Mouse (Mus musculus) liver, postnatal 0 days (tissue): ENCODE results near the gene Mcts1. TPM values are rescaled to one million over a fixed set of nuclear protein-coding genes. Genes with fewer than 3 reads are reported as not detected.

Source experiments
- ATAC-seq: fragments of 200-750 bp; cut with Nextera tagmentation; 2 replicates; pipeline ENCODE4 v1.8.0; 2017; ENCODE audit warnings: mild to moderate bottlenecking, moderate library complexity
- DNase-seq: peaks from one replicate; pipeline ENCODE4 v3.0.0-alpha.2; 2016
- H3K27ac ChIP-seq: fragments of 300-500 bp; sonication (generic); 2 replicates; pipeline ENCODE4 v1.5.1; 2014; ENCODE audit warnings: antibody characterized with exemption, moderate library complexity, mild to moderate bottlenecking, low read depth
- H3K27me3 ChIP-seq: fragments of 300-500 bp; sonication (generic); 2 replicates; pipeline ENCODE4 v1.6.1; 2014; ENCODE audit warnings: low read length, control low read depth, mixed read lengths; ENCODE audit not compliant: insufficient read depth
- H3K36me3 ChIP-seq: fragments of 300-500 bp; sonication (generic); replicated peaks from 2 replicates; pipeline ENCODE4 v1.6.1; 2014; ENCODE audit warnings: mild to moderate bottlenecking, control low read depth, low read length, moderate library complexity, mixed read lengths; ENCODE audit not compliant: insufficient read depth
- H3K4me1 ChIP-seq: fragments of 300-500 bp; sonication (generic); 2 replicates; pipeline ENCODE4 v1.6.1; 2014; ENCODE audit warnings: antibody characterized with exemption, mild to moderate bottlenecking, control low read depth; ENCODE audit not compliant: insufficient read depth
- H3K4me2 ChIP-seq: fragments of 300-500 bp; sonication (generic); 2 replicates; pipeline ENCODE4 v1.6.1; 2014; ENCODE audit warnings: low read depth, mild to moderate bottlenecking, low read length, moderate library complexity, mixed read lengths
- H3K4me3 ChIP-seq: fragments of 300-500 bp; sonication (generic); 2 replicates; pipeline ENCODE4 v1.5.1; 2014; ENCODE audit warnings: low read depth, low read length
- H3K9ac ChIP-seq: fragments of 300-500 bp; sonication (generic); replicated peaks from 2 replicates; pipeline ENCODE4 v1.6.1; 2014; ENCODE audit warnings: mild to moderate bottlenecking, moderate library complexity
- H3K9me3 ChIP-seq: fragments of 300-500 bp; sonication (generic); 2 replicates; pipeline ENCODE4 v1.6.1; 2016; ENCODE audit warnings: mild to moderate bottlenecking, control low read depth, low read length, mixed read lengths
- CTCF ChIP-seq: sonication (generic); IDR thresholded peaks from 2 replicates; pipeline ENCODE4 v1.5.1; 2016; ENCODE audit warnings: antibody characterized with exemption, low read depth
- EP300 ChIP-seq: IDR thresholded peaks from 2 replicates; pipeline ENCODE4 v1.6.1; 2016; ENCODE audit warnings: antibody characterized with exemption, low read depth, mild to moderate bottlenecking
- WGBS: fragments of 180-500 bp; shearing (Covaris S2); extraction: QIAGEN DNeasy Blood & Tissue Kit; methylation state at CpG from one replicate; pipeline ENCODE4 v1.1.7; 2014; ENCODE audit not compliant: insufficient replicate concordance; 5-methylcytosine and 5-hydroxymethylcytosine counted together
- polyA plus RNA-seq: library from polyadenylated mRNA; unstranded; fragments of >200 nt; fragmentation: Nextera tagmentation; extraction: Ambion mirVana; gene quantifications from 2 replicates; pipeline ENCODE4 v1.2.1, GENCODE M21; 2015

The Mcts1 gene
- 49.6 and 50.5 TPM in 2 replicates for polyA plus RNA-seq

GRCm38 (mm10) chrX:38600177-38600994, at the start of gene Mcts1:
TSS of gene Mcts1 (plus strand) at chrX:38600578.
- Histone ChIP-seq H3K4me3 (peak within 1 kb of the TSS; percentile 62), H3K4me1 (no peaks in the 10 kb centered on the region), H3K27ac (peak within 1 kb of the TSS; percentile 82), H3K9ac (peak within 1 kb of the TSS; percentile 65), H3K27me3 (no peaks in the 10 kb centered on the region), H3K36me3 (no peaks in the 10 kb centered on the region), H3K9me3 (no peaks in the 10 kb centered on the region), H3K4me2 (peak within 1 kb of the TSS; percentile 71)
- TF ChIP-seq CTCF = no peak
- no peak for TF ChIP-seq EP300
- peak; percentile 91 for ATAC-seq
- WGBS = 24% methylated on average over 25 of the region's 26 CpGs
- peak; percentile 57 for DNase-seq

- no peak overlapping the region for H3K4me3 ChIP-seq
- no peak overlapping the region for H3K4me2 ChIP-seq
- DNase-seq (no peak), ATAC-seq (no peak)
- H3K9me3 ChIP-seq = no peaks in the 10 kb centered on the region
- no peaks in the 10 kb centered on the region for H3K4me1 ChIP-seq
- H3K9ac ChIP-seq = no peak overlapping the region
- TF ChIP-seq EP300 = no peak
- no peak for TF ChIP-seq CTCF
- H3K36me3 ChIP-seq = peaks cover 11% of the 10 kb centered on the region; the same call in 1 of the 2 replicates
- H3K27ac ChIP-seq = no peak overlapping the region
- no peaks in the 10 kb centered on the region for H3K27me3 ChIP-seq
These were observed 47.1 kb upstream of the Mcts1 start for GRCm38 (mm10) chrX:38553255-38553654.

- no peak for DNase-seq
- TF ChIP-seq CTCF = no peak
- TF ChIP-seq EP300 = no peak
- Histone ChIP-seq H3K4me1 (no peaks in the 10 kb centered on the region), H3K36me3 (peaks cover 3% of the 10 kb centered on the region; the same call in 1 of the 2 replicates), H3K4me2 (peak overlapping the region; percentile 80), H3K9me3 (no peaks in the 10 kb centered on the region), H3K27me3 (no peaks in the 10 kb centered on the region), H3K4me3 (peak overlapping the region; percentile 78), H3K27ac (peak overlapping the region; percentile 98), H3K9ac (peak overlapping the region; percentile 75)
- 13% methylated on average over 13 of the region's 19 CpGs for WGBS
- ATAC-seq = no peak
These were observed 36.3 kb upstream of the Mcts1 start for GRCm38 (mm10) chrX:38563941-38564541.

GRCm38 (mm10) chrX:38564542-38565175, 35.7 kb upstream of the Mcts1 start:
- Histone ChIP-seq H3K27me3 (no peaks in the 10 kb centered on the region), H3K36me3 (peaks cover 3% of the 10 kb centered on the region; the same call in 1 of the 2 replicates), H3K4me2 (peak overlapping the region; percentile 80), H3K4me3 (peak overlapping the region; percentile 78), H3K9me3 (no peaks in the 10 kb centered on the region), H3K27ac (peak overlapping the region; percentile 98), H3K9ac (peak overlapping the region; percentile 75), H3K4me1 (no peaks in the 10 kb centered on the region)
- ATAC-seq (peak; percentile 93), DNase-seq (peak; percentile 88)
- WGBS = 17% methylated on average over 32 of the region's 52 CpGs
- TF ChIP-seq EP300 = no peak
- no peak for TF ChIP-seq CTCF

GRCm38 (mm10) chrX:38565176-38565542, 35.2 kb upstream of the Mcts1 start:
- Histone ChIP-seq H3K9me3 (no peaks in the 10 kb centered on the region), H3K27ac (peak overlapping the region; percentile 98), H3K9ac (peak overlapping the region; percentile 75), H3K27me3 (no peaks in the 10 kb centered on the region), H3K36me3 (peaks cover 3% of the 10 kb centered on the region; the same call in 1 of the 2 replicates), H3K4me3 (peak overlapping the region; percentile 78), H3K4me1 (no peaks in the 10 kb centered on the region), H3K4me2 (peak overlapping the region; percentile 80)
- 10% methylated on average over 7 of the region's 8 CpGs for WGBS
- ATAC-seq (0 out of 2 replicates have a peak, but pooled peaks have one; percentile 2), DNase-seq (no peak)
- TF ChIP-seq EP300 (no peak), CTCF (no peak)

GRCm38 (mm10) chrX:38566521-38567205, 33.7 kb upstream of the Mcts1 start:
- no peak overlapping the region for H3K27ac ChIP-seq
- WGBS = 65% methylated on average over 6 of the region's 6 CpGs
- no peak overlapping the region for H3K9ac ChIP-seq
- no peak for TF ChIP-seq CTCF
- no peak for TF ChIP-seq EP300
- no peaks in the 10 kb centered on the region for H3K4me1 ChIP-seq
- H3K4me3 ChIP-seq = no peak overlapping the region
- DNase-seq (no peak), ATAC-seq (no peak)
- H3K4me2 ChIP-seq = no peak overlapping the region
- H3K27me3 ChIP-seq = no peaks in the 10 kb centered on the region
- no peaks in the 10 kb centered on the region for H3K9me3 ChIP-seq
- H3K36me3 ChIP-seq = no peaks in the 10 kb centered on the region
